Mouse (Mus musculus) cerebellum, adult 11 months (tissue): ENCODE data around the gene Gpc5.
A peak's percentile ranks its signal among the peaks of the same experiment; 100 is the strongest.

Source experiments
- DNase-seq: peaks from one replicate; pipeline ENCODE4 v3.0.0; 2022

Gpc5 gene

DNA sequence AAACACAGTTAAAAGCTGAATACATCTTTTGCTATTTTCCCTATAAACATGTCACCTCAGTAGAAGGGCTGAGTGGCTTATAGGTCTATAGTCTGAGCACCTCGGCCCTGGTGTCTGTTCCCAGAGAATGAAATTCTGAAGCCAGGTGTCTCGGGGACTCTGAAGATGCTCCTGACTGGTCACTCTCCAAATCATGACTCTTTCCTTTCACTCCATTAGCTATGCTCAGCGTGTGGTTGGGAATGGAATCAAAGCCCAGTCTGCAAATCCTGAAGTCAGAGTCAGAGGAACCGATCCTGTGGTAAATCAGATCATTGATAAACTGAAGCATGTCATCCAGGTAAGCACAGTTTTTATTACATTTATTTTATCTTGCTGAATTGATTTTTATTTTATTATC is 460.0 kb downstream of the Gpc5 start:
- no peak for DNase-seq

DNA sequence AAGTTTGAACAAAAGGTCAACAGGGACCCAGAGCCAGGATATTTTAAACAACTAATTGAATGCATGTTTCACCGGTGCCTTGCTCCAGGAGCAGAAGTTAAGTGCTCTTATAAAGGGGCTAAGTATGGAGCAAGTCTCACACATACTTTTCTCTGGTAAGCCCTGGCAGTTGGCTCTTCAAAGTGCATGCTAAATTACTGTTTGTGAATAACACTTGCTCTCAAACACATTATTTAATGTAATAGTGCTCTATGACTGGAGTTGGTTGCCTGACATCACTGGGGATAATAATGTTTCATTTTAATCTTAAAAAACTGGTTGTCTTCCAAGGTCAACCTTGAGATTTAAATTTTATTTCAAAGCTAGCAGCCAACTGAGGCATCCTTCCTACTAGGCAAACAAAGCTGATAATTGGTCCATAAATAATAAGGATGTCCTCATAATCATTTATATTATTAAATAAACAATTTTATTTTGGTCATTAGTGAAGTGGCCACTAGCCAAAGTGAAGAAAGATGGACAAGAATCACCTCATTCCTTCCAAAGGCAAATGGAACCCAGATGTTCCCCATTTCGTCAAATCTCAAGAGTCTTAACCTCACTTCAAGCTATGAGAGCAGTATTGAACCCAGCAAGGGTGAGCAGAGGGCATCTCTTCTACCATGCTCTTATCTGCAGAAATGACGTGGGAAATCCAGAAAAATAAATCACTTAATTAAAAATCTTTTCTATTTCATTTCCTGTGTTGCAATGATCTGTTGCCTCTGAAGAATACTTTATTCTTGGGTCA is 488.6 kb downstream of the Gpc5 start:
- DNase-seq: no peak

DNA sequence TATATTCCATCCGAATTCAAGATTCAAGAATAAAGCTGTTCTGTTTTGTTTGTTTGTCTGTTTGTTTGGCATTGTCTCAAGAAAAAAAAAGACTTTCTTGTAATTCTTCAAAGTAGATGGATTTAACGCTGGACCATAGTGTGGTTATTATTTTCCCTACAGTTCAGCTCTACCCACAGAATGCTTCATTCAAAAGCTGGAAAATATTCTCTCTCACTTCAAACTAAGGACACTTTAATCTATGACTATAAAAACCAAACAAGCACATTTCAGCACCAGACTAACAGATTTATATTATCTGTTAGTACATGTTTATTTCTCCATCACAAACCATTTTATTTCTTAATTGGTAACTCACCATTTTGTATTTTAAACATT is 489.2 kb downstream of the Gpc5 start:
- DNase-seq: no peak

DNA sequence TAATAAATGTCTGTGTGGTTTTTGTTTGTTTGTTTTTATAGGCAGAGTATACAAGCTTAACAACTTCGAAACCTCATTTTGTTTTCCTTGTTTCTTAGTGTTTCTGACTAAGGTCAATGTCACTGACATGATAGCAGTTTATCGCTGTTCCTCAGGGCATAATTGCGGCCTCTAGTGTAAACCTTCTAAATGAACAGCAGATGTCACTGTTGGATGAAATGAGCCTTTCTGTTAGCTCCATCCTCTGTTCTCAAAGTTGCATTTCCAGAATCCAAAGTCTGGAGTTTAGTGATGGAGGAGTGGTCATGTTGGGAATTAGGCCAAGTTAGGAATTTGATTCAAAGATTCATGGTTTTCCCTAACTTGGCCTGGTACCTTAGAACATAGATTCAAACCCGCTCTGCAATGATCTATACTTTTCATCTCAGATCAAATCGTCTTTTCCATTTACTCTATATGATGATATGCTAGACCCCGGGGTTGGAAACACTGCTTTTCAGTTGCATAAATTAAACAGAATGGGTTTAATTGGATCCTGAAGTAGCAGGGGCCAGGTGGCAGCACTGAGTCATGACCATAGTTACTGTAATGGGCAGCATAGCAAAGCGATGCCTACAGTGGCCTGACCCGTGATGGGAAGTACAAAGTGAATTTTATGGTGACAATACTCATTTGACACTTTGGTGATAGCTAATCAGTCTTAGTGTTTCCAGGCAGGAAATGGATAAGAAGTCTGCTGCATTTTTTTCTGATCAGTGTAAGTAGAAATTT is 508.4 kb downstream of the Gpc5 start:
- DNase-seq: no peak

DNA sequence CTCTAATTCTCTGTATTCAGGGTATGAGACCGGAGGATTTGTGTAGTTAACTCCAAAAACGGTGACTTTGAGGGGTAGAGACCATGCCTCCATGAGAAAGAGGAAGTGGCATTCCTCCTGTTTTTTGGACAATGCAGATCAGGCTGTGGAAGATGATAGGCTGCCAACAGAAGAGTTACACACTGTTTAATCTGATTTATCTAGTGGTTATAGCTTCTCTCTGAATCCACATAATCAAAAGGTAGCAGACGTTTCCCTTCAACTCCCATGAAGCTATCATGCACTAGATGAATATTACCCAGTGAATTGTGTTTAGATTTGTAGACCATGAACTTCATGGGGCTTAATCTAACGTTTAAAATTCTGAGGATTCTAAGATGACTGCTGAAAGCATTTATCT is 522.1 kb downstream of the Gpc5 start:
- DNase-seq: no peak

DNA sequence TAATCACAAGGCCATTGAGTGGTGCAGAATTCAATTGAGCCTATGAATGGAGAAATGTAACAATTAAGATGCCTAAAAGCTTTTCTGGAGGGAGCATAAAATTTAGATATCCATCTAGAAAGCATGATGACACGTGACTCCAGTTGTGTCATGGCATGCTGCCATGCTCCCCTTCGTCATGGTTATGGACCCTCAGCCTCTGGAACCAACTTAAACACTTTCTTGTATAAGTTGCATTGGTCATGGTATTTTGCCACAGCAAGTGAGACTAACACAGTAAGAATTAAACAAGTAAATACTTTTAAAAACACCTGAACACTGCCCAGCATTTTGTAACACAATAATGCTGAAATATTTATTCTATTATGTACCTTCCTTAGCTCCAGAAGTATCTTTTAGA is 524.3 kb downstream of the Gpc5 start:
- no peak for DNase-seq

DNA sequence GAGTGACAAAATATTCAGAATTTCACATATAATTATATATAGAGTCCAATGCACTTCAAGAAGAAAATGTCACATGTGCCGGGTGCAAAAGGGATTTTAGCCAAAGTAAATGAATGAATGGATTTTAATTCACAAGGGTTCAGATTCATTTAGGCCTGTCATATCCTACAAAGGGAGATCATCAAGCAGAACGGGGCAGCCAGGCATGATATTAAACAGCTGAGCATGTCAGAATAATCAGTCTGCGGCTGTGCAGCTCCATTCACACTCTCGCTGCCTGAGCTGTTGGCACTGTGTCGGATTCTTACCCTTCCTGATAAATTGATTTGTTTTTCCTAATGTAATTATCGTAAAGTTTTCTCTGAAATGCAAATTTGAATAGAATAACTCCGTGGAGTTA is 524.8 kb downstream of the Gpc5 start:
- no peak for DNase-seq

DNA sequence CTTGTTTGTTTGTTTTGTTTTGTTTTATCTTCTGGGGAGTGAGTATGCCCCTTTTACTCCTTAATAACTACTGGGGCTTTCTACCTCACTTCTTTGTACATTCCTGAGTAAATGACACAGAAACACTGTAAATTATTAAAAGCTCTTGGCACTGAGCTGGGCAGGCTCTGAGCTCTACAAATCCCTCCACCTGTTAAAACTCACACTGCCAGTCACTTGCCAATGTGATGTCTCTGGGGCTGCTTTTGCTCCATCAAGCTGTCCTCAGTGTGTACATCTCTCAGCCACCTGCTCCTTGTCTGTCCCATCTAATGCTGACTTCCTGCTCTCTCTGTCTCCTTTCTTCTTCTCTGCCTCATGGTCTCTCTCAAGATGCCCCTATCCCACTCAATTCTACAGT is 528.5 kb downstream of the Gpc5 start:
- no peak for DNase-seq

DNA sequence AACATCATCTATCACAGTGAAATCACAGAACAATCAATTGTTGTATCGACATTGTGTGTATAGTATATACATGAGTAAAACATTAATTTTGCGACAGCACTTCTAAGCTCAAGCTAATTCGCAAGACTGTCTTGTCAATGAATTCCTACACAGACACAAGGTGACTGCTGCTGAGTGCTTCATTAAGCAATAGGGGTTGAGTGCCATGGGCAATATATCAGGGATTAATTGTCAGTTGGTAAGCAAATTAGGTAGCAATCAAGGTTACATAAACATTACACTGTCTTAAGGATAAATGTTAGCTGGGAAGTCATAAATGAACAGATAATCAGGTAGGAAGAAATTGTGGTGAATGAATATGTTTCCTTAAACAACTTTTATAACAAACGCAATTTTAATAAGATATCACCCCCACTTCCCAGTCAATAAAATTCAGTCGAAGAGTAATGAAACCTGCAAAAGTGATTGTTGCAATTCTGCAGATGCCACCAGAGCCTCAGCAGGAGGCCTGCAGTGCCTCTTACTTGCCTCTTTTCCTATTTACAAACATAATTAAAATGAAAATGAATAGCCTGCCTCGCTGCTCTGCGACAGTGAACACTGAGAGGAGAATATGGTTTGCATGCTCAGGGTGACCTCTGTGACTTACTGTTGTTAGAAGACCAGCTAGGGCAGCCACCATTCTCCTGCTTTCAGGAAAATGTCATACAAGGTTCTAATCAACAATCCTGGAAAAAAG is 539.3 kb downstream of the Gpc5 start:
- no peak for DNase-seq

DNA sequence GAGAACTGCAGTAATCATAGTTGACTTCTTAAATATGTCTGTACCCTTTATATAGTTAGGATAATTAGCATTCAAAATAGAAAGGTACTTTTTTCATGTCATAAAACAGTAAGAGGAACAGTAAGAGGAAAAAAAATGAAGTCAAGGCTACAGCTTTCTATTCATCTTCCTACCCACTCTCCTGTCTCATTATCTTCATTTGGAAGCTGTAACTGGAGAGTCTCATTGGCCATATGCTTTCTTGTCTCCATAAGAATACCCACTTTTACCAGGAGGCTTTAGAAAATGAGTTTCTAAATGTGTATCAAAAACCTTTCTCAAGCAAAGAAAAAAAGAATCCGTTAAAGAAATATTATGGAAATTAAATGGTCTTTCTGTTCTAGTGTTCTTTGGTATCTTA is 541.3 kb downstream of the Gpc5 start:
- DNase-seq: no peak

DNA sequence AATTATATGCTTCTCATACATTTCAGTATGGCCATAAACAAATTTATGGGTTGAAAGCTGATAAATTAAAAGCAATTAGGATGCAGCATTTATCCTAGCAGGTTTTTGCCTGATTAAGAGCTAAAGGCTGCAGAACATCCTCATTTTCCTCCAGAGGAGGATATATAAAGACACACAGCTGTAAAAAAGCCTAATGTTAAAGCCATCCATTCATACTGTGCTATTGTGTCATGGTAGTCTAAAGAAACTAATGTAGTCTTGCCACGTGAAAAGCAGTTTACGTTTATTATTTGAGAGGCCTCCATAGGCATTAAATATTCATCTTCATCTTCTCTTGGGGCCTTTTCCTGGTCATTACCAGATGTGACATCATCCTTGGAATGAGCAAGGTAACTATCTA is 587.9 kb downstream of the Gpc5 start:
- DNase-seq: no peak

DNA sequence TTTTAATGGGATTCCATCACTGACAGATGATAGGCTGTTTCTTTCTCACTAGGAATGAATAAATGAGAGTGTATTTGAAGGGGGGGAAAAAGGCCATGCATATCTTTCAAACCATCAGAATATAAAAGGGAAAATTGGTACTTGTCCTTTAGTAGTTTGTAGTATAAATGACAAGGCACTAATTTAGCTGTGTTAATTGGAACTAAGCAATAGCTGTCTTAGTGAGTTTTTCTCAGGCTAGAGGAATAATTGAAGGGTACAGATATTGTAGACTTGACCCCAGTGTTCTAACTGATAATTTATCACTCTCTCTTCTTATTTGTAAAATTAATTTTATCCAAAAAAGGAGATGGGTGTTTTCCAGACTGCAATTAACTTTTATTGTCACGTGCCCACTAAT is 654.0 kb downstream of the Gpc5 start:
- no peak for DNase-seq

DNA sequence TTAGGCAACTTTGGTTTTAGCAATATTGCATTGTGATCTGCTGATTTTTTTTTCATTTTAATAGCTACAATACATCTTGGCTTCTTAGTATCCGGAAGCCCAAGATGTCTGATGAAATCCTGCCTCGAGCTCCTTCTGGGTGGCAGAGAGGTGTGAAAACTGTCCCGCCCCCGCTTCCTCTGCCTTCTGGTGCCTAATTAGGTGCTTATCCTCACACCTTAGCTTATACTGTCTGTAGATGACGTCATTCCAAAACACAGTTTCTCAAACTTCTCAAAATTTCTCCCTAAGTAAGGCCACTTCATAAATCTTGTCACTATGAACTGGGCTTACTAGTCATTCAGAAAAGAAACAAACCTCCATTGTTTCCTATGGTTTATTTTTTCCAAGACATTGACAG is 668.2 kb downstream of the Gpc5 start:
- DNase-seq: no peak

DNA sequence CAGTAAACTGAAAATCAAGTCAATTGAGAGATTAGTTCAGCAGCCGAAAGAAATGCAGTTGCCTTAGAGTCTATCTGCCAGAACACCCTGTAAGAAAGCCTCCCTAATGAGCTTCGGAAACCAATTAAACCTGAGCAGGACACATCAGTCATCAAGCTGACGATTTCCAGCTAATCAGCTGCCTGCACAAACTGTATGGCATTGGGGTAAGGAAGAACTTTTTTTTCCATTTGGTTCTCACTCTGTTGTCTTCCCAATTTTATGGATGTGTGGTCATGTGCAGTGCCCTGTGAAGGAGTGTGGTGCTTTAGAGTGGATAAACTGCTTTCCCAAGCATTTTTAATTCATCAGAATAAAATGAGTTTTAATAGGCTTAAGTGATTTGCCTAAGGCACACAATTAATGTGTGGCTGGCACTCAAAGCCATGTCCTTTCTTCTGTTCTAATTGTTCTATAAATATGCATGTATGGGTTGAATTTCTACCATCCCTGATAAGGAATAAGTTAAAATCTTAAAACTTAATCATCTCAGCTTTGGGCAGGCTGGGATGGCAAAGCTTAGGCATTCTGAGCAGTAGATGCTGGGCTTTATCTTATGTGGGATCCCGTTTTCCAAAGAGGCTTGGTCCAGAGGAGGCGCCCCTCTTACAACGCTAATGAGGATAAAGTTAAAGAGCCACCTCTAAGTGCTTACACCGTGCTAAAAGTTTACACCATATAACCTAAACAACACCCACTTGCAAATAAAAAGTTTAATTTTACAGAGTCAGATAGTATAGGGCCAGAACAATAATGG is 687.6 kb downstream of the Gpc5 start:
- no peak for DNase-seq

DNA sequence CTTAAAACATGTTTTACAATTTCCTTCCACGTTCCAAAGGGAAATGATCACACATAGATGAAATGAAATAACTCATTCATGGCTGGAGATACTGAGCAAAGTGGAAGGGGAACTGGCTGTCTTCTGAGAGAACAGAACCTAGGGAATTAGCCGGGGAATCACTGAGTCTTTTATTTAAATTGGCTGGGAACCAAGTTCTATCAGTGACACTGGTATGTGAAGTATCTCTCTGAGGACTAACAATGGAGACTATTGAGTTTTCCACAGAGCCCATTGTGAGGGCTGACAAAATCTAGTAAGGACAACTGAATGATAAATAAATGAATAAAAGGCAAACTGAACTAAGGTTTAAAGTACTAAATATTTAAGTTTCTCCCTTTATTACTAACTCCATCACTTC is 712.7 kb downstream of the Gpc5 start:
- no peak for DNase-seq

DNA sequence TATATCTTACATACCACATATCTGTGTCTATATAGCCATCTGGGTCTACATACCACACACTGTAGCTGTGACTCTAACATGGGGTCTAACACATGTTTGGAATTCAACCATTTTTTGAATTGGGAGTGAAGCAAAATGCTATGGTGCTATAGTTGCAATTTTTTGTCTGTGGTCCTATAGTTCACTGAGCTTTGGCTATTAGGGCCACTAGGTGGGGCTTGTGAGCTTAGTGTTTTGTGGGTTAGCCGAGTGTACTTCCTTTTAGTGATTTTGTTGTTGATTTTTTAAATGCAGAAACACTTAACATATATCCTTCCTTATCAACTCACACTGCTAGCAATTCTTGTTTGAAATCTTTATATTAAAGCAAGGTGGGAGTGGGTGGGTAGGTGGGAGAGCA is 727.0 kb downstream of the Gpc5 start:
- DNase-seq: no peak

DNA sequence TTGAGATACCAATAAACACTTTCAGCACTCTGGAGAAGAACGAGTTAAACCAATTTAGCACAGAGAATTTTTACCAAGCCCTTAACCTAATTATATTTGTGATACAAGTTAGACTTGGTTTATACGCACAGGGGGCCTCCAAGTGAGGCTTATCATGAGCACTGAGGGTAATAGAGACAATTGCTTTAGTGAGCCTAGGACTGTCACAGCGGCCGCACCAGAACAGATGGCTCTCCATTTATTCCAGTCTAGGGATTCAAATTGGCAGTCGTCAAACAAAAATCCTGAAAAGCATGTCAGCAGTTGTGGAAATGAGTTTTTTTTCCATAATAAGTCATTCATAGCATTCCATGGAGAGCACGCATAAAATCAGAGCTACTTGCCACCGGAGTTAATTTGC is 729.6 kb downstream of the Gpc5 start:
- no peak for DNase-seq

DNA sequence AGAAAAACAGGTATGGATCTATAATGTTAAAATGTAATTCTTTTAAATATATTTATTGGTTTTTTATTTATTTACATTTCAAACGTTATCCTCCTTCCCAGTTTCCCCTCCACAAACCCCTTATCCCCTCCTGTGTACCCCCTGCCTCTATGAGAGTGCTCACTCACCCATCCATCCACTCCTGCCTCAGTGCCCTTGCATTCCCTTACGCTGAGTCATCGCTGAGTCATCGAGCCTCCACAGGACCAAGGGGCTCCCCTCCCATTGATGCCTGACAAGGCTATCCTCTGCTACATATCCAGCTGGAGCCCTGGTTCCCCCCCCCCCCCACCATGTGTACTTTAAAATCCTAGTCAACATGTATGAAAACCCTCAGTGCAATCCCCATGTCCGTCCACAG is 738.5 kb downstream of the Gpc5 start:
- DNase-seq: no peak

DNA sequence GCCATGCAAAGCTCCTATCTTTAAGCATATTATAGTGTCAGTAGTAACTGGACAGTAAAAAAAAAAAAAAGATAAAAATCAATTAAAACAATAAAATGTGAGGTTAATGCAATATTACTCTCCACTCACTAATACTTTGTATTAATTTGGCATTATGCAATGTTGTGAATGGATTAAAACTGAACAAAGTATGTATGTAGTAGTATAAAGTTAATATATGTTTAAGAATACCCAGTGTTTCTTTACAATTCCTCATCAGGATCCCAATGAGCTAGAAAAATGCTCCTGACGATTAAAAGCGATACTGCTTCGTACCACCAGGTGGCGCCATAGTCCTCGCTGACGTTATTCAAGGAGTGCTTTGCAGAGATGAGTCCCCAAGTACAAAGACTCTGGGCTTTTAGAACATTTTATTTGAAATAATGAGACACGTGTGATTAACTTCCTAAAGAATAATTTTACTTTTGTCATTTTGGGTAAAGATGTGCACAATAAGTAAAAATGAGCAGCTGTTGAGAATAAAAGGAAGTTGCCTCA is 739.3 kb downstream of the Gpc5 start:
- peak; percentile 11 for DNase-seq

DNA sequence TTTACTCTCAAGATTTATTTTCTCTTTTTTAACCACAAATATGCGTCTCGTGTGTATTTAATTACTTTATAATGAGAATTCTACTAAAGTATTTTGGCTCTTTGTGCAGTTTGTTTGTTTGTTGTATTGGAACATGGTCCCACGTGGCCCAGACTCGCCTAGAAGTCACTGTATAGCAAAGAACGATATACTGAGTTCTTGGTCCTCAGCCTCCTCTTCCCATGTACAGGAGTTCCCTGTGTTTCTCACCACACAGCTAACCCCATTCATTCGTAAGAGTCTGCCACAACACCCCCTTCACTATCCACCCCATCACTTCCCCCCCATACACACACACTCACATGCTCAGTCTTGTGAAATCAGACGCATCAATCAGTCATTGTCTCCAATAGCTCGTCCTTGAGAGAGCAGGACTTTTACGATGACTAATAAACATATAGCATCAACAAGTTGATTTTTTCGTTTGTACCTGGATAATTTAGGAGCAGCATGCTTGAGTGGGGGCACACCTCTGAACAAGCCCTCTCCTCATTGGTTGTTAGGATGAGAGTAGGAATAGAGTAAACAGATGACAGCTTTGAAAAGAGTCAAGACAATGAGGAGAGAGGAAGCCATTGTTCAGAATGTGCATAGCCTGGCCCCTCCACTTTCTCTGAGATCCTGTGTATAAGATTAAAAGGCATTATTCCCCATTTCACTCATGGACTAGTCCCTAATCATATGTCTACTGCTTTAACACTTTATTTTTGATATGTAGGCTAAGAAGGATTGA is 740.0 kb downstream of the Gpc5 start:
- no peak for DNase-seq

DNA sequence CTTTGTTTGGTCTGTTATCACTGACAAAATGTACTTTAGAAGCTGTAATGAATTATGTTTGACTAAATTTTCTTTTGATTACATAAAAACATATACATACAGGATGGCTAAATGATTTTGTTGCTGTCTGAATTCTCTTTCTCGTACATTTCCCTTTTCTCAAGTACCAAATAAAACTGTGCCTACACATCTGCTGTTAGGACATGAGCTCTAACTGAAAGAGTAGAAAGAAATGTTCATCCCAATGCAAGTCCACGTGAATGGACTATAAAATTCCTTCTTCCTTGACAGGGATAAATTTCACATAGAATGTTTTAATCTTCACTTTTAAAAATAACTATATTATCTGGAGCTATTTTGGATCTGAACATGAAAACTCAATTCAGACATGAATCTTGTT is 751.8 kb downstream of the Gpc5 start:
- no peak for DNase-seq
